Comparison of ENCODE assay signal across 8 mouse cellular contexts in genomic region chr4:156077499-156078301, GRCm38 (mm10). TPM values are rescaled to one million over a fixed set of nuclear protein-coding genes. Genes with fewer than 3 reads are reported as not detected.
DNase-seq lines count a peak whose midpoint lies in the region; ATAC-seq and TF ChIP-seq lines count a peak whose summit lies in the region.

No protein-coding gene starts in this region.

- 0 out of 2 replicates have a peak, but pooled peaks have one; percentile 23 for TF ChIP-seq CTCF in liver, embryonic 14.5 days (IDR thresholded peaks at IDR 0.05; ENCODE audit: low read depth)

- no peak for TF ChIP-seq EP300 in liver, embryonic 14.5 days (IDR thresholded peaks at IDR 0.05; ENCODE audit: low read depth)

- WGBS in forebrain, embryonic 12.5 days: under 1% methylated on average over 58 of the region's 58 CpGs
- under 1% methylated on average over 58 of the region's 58 CpGs for WGBS in liver, embryonic 14.5 days (ENCODE audit: insufficient replicate concordance)

- peaks cover 13% of the 10 kb centered on the region for H3K4me1 ChIP-seq in forebrain, embryonic 12.5 days
- H3K4me1 ChIP-seq in liver, embryonic 14.5 days (replicated peaks; ENCODE audit: control insufficient read depth in 2 of 2, insufficient read depth in 2 of 2, low read length in 1 of 2): peaks cover 0 to 8% of the 10 kb centered on the region in 2 experiments; a peak in 2 of 4 replicates

- H3K9ac ChIP-seq in forebrain, embryonic 12.5 days: peak overlapping the region; percentile 53
- no peak overlapping the region for H3K9ac ChIP-seq in liver, embryonic 14.5 days (replicated peaks)

- peak overlapping the region; percentile 40 for H3K4me3 ChIP-seq in forebrain, embryonic 12.5 days (replicated peaks)
- peak overlapping the region; percentile 45 to 50 for H3K4me3 ChIP-seq in liver, embryonic 14.5 days (ENCODE audit: insufficient read depth in 1 of 2, low read depth in 2 of 2, low read length in 2 of 2)

- no peak overlapping the region for H3K27ac ChIP-seq in forebrain, embryonic 12.5 days
- H3K27ac ChIP-seq in liver, embryonic 14.5 days: no peak overlapping the region

- H3K4me2 ChIP-seq in forebrain, embryonic 12.5 days: peak overlapping the region; percentile 74
- H3K4me2 ChIP-seq in liver, embryonic 14.5 days (ENCODE audit: low read depth): peak overlapping the region; percentile 71

- H3K27me3 ChIP-seq in forebrain, embryonic 12.5 days: peaks cover 38% of the 10 kb centered on the region
- peaks cover 9% of the 10 kb centered on the region for H3K27me3 ChIP-seq in liver, embryonic 14.5 days (ENCODE audit: control insufficient read depth, insufficient read depth, low read length)

- peak; percentile 91 for ATAC-seq in CD4-positive, CD25-positive, alpha-beta regulatory T cell, adult 4 months
- ATAC-seq in forebrain, embryonic 12.5 days (ENCODE audit: low FRiP score): no peak; the same call in 1 of the 2 replicates
- ATAC-seq in liver, embryonic 14.5 days (ENCODE audit: insufficient read depth): peak; percentile 42

- H3K36me3 ChIP-seq in forebrain, embryonic 12.5 days (replicated peaks): no peaks in the 10 kb centered on the region
- H3K36me3 ChIP-seq in liver, embryonic 14.5 days (replicated peaks; ENCODE audit: control insufficient read depth, insufficient read depth, low read depth): no peaks in the 10 kb centered on the region

- peak; percentile 10 to 27 for DNase-seq in adrenal gland, postnatal 36 days
- DNase-seq in induced T-regulatory cell, adult 2 months (ENCODE audit: low read depth): peak; percentile 83
- DNase-seq in liver, embryonic 14.5 days (ENCODE audit: low read depth in 3 of 3, low spot score in 3 of 3): no peak
- peak; percentile 55 for DNase-seq in neural tube, embryonic 10.5 days (ENCODE audit: extremely low spot score, low spot score)
- peak; percentile 77 to 82 for DNase-seq in thymus, adult 18-20 months
- no peak for DNase-seq in left cerebral cortex, adult 18-20 months (ENCODE audit: low spot score in 2 of 2)

- H3K9me3 ChIP-seq in forebrain, embryonic 12.5 days: no peaks in the 10 kb centered on the region
- H3K9me3 ChIP-seq in liver, embryonic 14.5 days (ENCODE audit: control insufficient read depth, low read length): no peaks in the 10 kb centered on the region

RNA-seq across cellular contexts. Expression of gene Ttll10, which starts 18.5 kb away (rescaled TPM):
- polyA plus RNA-seq in CD4-positive, CD25-positive, alpha-beta regulatory T cell, adult 4 months (2017; shearing (Covaris generic)): under 1 TPM; 0.35 to 0.81 TPM
- total RNA-seq in adrenal gland, postnatal 36 days (2021): under 1 TPM in 1 of 2 experiments, not detected in 1; 0.16 TPM
- polyA plus RNA-seq in forebrain, embryonic 12.5 days (2016; fragmentation: Nextera tagmentation; extraction: Ambion mirVana): 0.22 and 0.37 TPM in 2 replicates
- 0.42 and 0.71 TPM in 2 replicates for polyA plus RNA-seq in liver, embryonic 14.5 days (2012; rRNA removed)
- polyA plus RNA-seq in liver, embryonic 14.5 days (2014; fragmentation: Nextera tagmentation; extraction: Ambion mirVana): 0.28 and 0.38 TPM in 2 replicates
- total RNA-seq in left cerebral cortex, adult 18-20 months (2021): not detected

RNA-seq across cellular contexts. Expression of gene 9430015G10Rik, which starts 32.1 kb away (rescaled TPM):
- 10 to 100 TPM; 17.4 to 29.4 TPM for polyA plus RNA-seq in CD4-positive, CD25-positive, alpha-beta regulatory T cell, adult 4 months (2017; shearing (Covaris generic))
- 10 to 100 TPM; 10.4 to 11.5 TPM for total RNA-seq in adrenal gland, postnatal 36 days (2021)
- 68.9 and 69.0 TPM in 2 replicates for polyA plus RNA-seq in forebrain, embryonic 12.5 days (2016; fragmentation: Nextera tagmentation; extraction: Ambion mirVana)
- 15.6 and 16.4 TPM in 2 replicates for polyA plus RNA-seq in liver, embryonic 14.5 days (2012; rRNA removed)
- polyA plus RNA-seq in liver, embryonic 14.5 days (2014; fragmentation: Nextera tagmentation; extraction: Ambion mirVana): 8.7 and 10.5 TPM in 2 replicates
- total RNA-seq in left cerebral cortex, adult 18-20 months (2021): 10 to 100 TPM; 29.4 to 30.7 TPM

RNA-seq across cellular contexts. Expression of gene Tnfrsf18, which starts 51.7 kb away (rescaled TPM):
- polyA plus RNA-seq in CD4-positive, CD25-positive, alpha-beta regulatory T cell, adult 4 months (2017; shearing (Covaris generic)): 100 to 1,000 TPM; 745 to 823 TPM
- under 1 TPM in 1 of 2 experiments, not detected in 1; 0.40 TPM for total RNA-seq in adrenal gland, postnatal 36 days (2021)
- polyA plus RNA-seq in forebrain, embryonic 12.5 days (2016; fragmentation: Nextera tagmentation; extraction: Ambion mirVana): 1.3 and 1.4 TPM in 2 replicates
- polyA plus RNA-seq in liver, embryonic 14.5 days (2012; rRNA removed): 0.39 and 0.92 TPM in 2 replicates
- 0.39 and 0.53 TPM in 2 replicates for polyA plus RNA-seq in liver, embryonic 14.5 days (2014; fragmentation: Nextera tagmentation; extraction: Ambion mirVana)
- not detected for total RNA-seq in left cerebral cortex, adult 18-20 months (2021)

RNA-seq across cellular contexts. Expression of gene Rnf223, which starts 52.6 kb away (rescaled TPM):
- not detected for polyA plus RNA-seq in CD4-positive, CD25-positive, alpha-beta regulatory T cell, adult 4 months (2017; shearing (Covaris generic))
- under 1 TPM in 1 of 2 experiments, not detected in 1; 0.10 TPM for total RNA-seq in adrenal gland, postnatal 36 days (2021)
- polyA plus RNA-seq in forebrain, embryonic 12.5 days (2016; fragmentation: Nextera tagmentation; extraction: Ambion mirVana): 1.2 and 1.3 TPM in 2 replicates
- 0.27 and 0.35 TPM in 2 replicates for polyA plus RNA-seq in liver, embryonic 14.5 days (2012; rRNA removed)
- 0.13 TPM in 1 of 2 replicates, not detected in the other for polyA plus RNA-seq in liver, embryonic 14.5 days (2014; fragmentation: Nextera tagmentation; extraction: Ambion mirVana)
- 1 to 10 TPM in 1 of 2 experiments, under 1 TPM in 1; 0.77 to 1.1 TPM for total RNA-seq in left cerebral cortex, adult 18-20 months (2021)

Comparison
In these comparisons a context has a peak if more than half of its experiments do, and no peak if none do; other contexts are left out.
1. DNase-seq: peak in adrenal gland, postnatal 36 days (2 of 2), induced T-regulatory cell, adult 2 months (single experiment), neural tube, embryonic 10.5 days (single experiment) and thymus, adult 18-20 months (2 of 2); none in liver, embryonic 14.5 days (0 of 3) and left cerebral cortex, adult 18-20 months (0 of 2).
2. RNA of gene Tnfrsf18, which starts 51.7 kb away (polyA plus RNA-seq): 745 to 823 TPM in CD4-positive, CD25-positive, alpha-beta regulatory T cell, adult 4 months; 1.3 to 1.4 TPM in forebrain, embryonic 12.5 days and 0.39 to 0.92 TPM in liver, embryonic 14.5 days; every median in the first group is over 100 times any median in the second.